Mouse (Mus musculus) kidney, adult 8-10 months (tissue): ENCODE data around the gene Gdpgp1.

Experiments used
- DNase-seq, 2 experiments: peaks; one replicate each; pipeline ENCODE4 v3.0.0; 2022

Gdpgp1 gene

GRCm38 (mm10) chr7:80281646-80282045 lies 49.0 kb downstream of the Gdpgp1 start:
- no peak for DNase-seq

- no peak for DNase-seq
Measured at GRCm38 (mm10) chr7:80283226-80283918, 50.7 kb downstream of the Gdpgp1 start.

GRCm38 (mm10) chr7:80284391-80284790 lies 51.7 kb downstream of the Gdpgp1 start:
- DNase-seq: no peak

GRCm38 (mm10) chr7:80285725-80286124 lies 53.1 kb downstream of the Gdpgp1 start:
- DNase-seq: no peak

- no peak for DNase-seq
Measured at GRCm38 (mm10) chr7:80287736-80288135, 55.1 kb downstream of the Gdpgp1 start.
